8 mouse cellular contexts compared by ENCODE assay signal in genomic region chr14:25457434-25457957, GRCm38 (mm10). TPM values are rescaled to one million over a fixed set of nuclear protein-coding genes. Genes with fewer than 3 reads are reported as not detected.
A peak's percentile ranks its signal among the peaks of the same experiment; 100 is the strongest.
DNase-seq lines count a peak whose midpoint lies in the region; ATAC-seq and TF ChIP-seq lines count a peak whose summit lies in the region.

No protein-coding gene starts in this region.

- no peaks in the 10 kb centered on the region for H3K27me3 ChIP-seq in cerebellum, adult 2 months (ENCODE audit: control insufficient read depth, insufficient read depth, low read length)
- no peaks in the 10 kb centered on the region for H3K27me3 ChIP-seq in hindbrain, embryonic 11.5 days (ENCODE audit: control insufficient read depth, insufficient read depth, low read length)
- H3K27me3 ChIP-seq in lung, embryonic 16.5 days (ENCODE audit: control insufficient read depth, insufficient read depth, low read depth, low read length), result no peaks in the 10 kb centered on the region
- H3K27me3 ChIP-seq in thymus, adult 2 months (ENCODE audit: control insufficient read depth, insufficient read depth, low read length), result no peaks in the 10 kb centered on the region

- WGBS in cerebellum, adult 2 months, result under 1% methylated on average over 51 of the region's 52 CpGs
- under 1% methylated on average over 42 of the region's 52 CpGs for WGBS in hindbrain, embryonic 11.5 days
- WGBS in lung, embryonic 16.5 days, result under 1% methylated on average over 52 of the region's 52 CpGs
- under 1% methylated on average over 52 of the region's 52 CpGs for WGBS in thymus, adult 2 months

- TF ChIP-seq POLR2A in cerebellum, adult 2 months (IDR thresholded peaks at IDR 0.05; ENCODE audit: borderline replicate concordance, insufficient read depth, low read length), result peak; percentile 50; the same call in 1 of the 2 replicates
- peak; percentile 68 for TF ChIP-seq POLR2A in thymus, adult 2 months (IDR thresholded peaks at IDR 0.05; ENCODE audit: control insufficient read depth, extremely low read depth, insufficient read depth, low read length, poor library complexity)

- peak overlapping the region; percentile 56 to 68 for H3K4me3 ChIP-seq in ES-E14 (ENCODE audit: insufficient read depth in 1 of 2, low read depth in 1 of 2, low read length in 2 of 2, poor library complexity in 1 of 2, severe bottlenecking in 1 of 2)
- H3K4me3 ChIP-seq in cerebellum, adult 2 months (replicated peaks; ENCODE audit: insufficient read depth, low read depth, low read length), result peak overlapping the region; percentile 84
- H3K4me3 ChIP-seq in hindbrain, embryonic 11.5 days (ENCODE audit: low read depth, low read length), result peak overlapping the region; percentile 99
- H3K4me3 ChIP-seq in lung, embryonic 16.5 days (ENCODE audit: low read length), result peak overlapping the region; percentile 97
- peak overlapping the region; percentile 86 for H3K4me3 ChIP-seq in thymus, adult 2 months (ENCODE audit: control insufficient read depth, insufficient read depth, low read length)

- H3K9me3 ChIP-seq in ES-E14 (ENCODE audit: control insufficient read depth, insufficient read depth, low read depth, low read length), result no peaks in the 10 kb centered on the region
- no peaks in the 10 kb centered on the region for H3K9me3 ChIP-seq in hindbrain, embryonic 11.5 days (ENCODE audit: control insufficient read depth, low read length)
- H3K9me3 ChIP-seq in lung, embryonic 16.5 days (ENCODE audit: control insufficient read depth, low read length), result no peaks in the 10 kb centered on the region

- DNase-seq in ES-E14 (ENCODE audit: low read depth, low spot score), result peak; percentile 94
- DNase-seq in cerebellum, adult 2 months, result peak; percentile 97 to 99
- DNase-seq in frontal cortex, adult 2 months (ENCODE audit: extremely low spot score in 1 of 2, low spot score in 1 of 2), result peak; percentile 72 to 96
- DNase-seq in hindbrain, embryonic 11.5 days (ENCODE audit: low spot score), result peak; percentile 99
- peak; percentile 89 for DNase-seq in layer of hippocampus, adult 9-11 months
- peak; percentile 95 for DNase-seq in ovary, adult 18-20 months (ENCODE audit: low spot score)
- peak; percentile 95 for DNase-seq in thymus, adult 2 months

- in situ Hi-C loops in ES-E14 (cut with MboI; ENCODE audit: low sequenced_read_pairs in 2 of 2, unreplicated experiment in 2 of 2), result no loop called here

- H3K36me3 ChIP-seq in ES-E14 (ENCODE audit: control insufficient read depth, insufficient read depth, low read length, poor library complexity, severe bottlenecking), result no peaks in the 10 kb centered on the region
- H3K36me3 ChIP-seq in hindbrain, embryonic 11.5 days (ENCODE audit: control insufficient read depth, insufficient read depth, low read length), result no peaks in the 10 kb centered on the region
- no peaks in the 10 kb centered on the region for H3K36me3 ChIP-seq in lung, embryonic 16.5 days (ENCODE audit: control insufficient read depth, insufficient read depth, low read length)
- no peaks in the 10 kb centered on the region for H3K36me3 ChIP-seq in thymus, adult 2 months (ENCODE audit: control insufficient read depth, insufficient read depth, low read length)

- TF ChIP-seq CTCF in cerebellum, adult 2 months (IDR thresholded peaks at IDR 0.05; ENCODE audit: borderline replicate concordance, insufficient read depth, low read depth, low read length), result peak; percentile 53; the same call in 1 of the 2 replicates
- peak; percentile 65; the same call in 1 of the 2 replicates for TF ChIP-seq CTCF in thymus, adult 2 months (IDR thresholded peaks at IDR 0.05; ENCODE audit: borderline replicate concordance, control insufficient read depth, extremely low read depth, insufficient read depth, low read length, poor library complexity)

- H3K9ac ChIP-seq in ES-E14 (ENCODE audit: insufficient read depth, low read depth, low read length, poor library complexity, severe bottlenecking), result no peak overlapping the region; the same call in 1 of the 2 replicates
- H3K9ac ChIP-seq in hindbrain, embryonic 11.5 days (ENCODE audit: low read depth, low read length), result peak overlapping the region; percentile 57
- H3K9ac ChIP-seq in lung, embryonic 16.5 days (ENCODE audit: low read length), result peak overlapping the region; percentile 69

- H3K4me1 ChIP-seq in ES-E14 (ENCODE audit: control insufficient read depth in 2 of 2, insufficient read depth in 2 of 2, low read length in 2 of 2, poor library complexity in 1 of 2), result peaks cover 0 to 8% of the 10 kb centered on the region in 2 experiments; a peak in 2 of 4 replicates
- H3K4me1 ChIP-seq in cerebellum, adult 2 months (ENCODE audit: control insufficient read depth, insufficient read depth, low read length), result peaks cover 23% of the 10 kb centered on the region
- peaks cover 13% of the 10 kb centered on the region; the same call in 1 of the 2 replicates for H3K4me1 ChIP-seq in hindbrain, embryonic 11.5 days (replicated peaks; ENCODE audit: control insufficient read depth, insufficient read depth, low read length)
- H3K4me1 ChIP-seq in lung, embryonic 16.5 days (replicated peaks; ENCODE audit: control insufficient read depth, insufficient read depth, low read length), result peaks cover 32% of the 10 kb centered on the region
- peaks cover 42% of the 10 kb centered on the region for H3K4me1 ChIP-seq in thymus, adult 2 months (replicated peaks; ENCODE audit: control insufficient read depth, insufficient read depth, low read length)

- peak overlapping the region; percentile 78 for H3K4me2 ChIP-seq in hindbrain, embryonic 11.5 days (replicated peaks; ENCODE audit: low read depth, low read length)
- H3K4me2 ChIP-seq in lung, embryonic 16.5 days (ENCODE audit: low read depth, low read length), result peak overlapping the region; percentile 90

- ATAC-seq in hindbrain, embryonic 11.5 days (ENCODE audit: low FRiP score), result peak; percentile 89
- ATAC-seq in lung, embryonic 16.5 days (ENCODE audit: low read depth), result peak; percentile 84

- no peak overlapping the region for H3K27ac ChIP-seq in ES-E14 (ENCODE audit: insufficient read depth, low read depth, low read length, poor library complexity, severe bottlenecking)
- peak overlapping the region; percentile 94 for H3K27ac ChIP-seq in cerebellum, adult 2 months (ENCODE audit: insufficient read depth, low read length)
- H3K27ac ChIP-seq in hindbrain, embryonic 11.5 days (ENCODE audit: low read depth, low read length), result peak overlapping the region; percentile 100
- H3K27ac ChIP-seq in lung, embryonic 16.5 days (ENCODE audit: low read length), result peak overlapping the region; percentile 93
- peak overlapping the region; percentile 24; the same call in 1 of the 2 replicates for H3K27ac ChIP-seq in thymus, adult 2 months (ENCODE audit: control insufficient read depth, insufficient read depth, low read length)

TF ChIP-seq in ES-E14, 5 proteins besides CTCF, POLR2A, EP300 and RAD21:
- no peak for TF ChIP-seq CHD2 (IDR thresholded peaks at IDR 0.05; ENCODE audit: low read depth, low read length)
- no peak for TF ChIP-seq MAFK (IDR thresholded peaks at IDR 0.05; ENCODE audit: insufficient read depth, low read depth, low read length)
- TF ChIP-seq ZNF384 (IDR thresholded peaks at IDR 0.05; ENCODE audit: low read depth, low read length), result no peak
- TF ChIP-seq HCFC1 (IDR thresholded peaks at IDR 0.05; ENCODE audit: borderline replicate concordance, insufficient read depth, low read length), result no peak
- no peak for TF ChIP-seq ZC3H11A (IDR thresholded peaks at IDR 0.05; ENCODE audit: borderline replicate concordance, low read depth, low read length)
TF ChIP-seq in ES-E14: peak in this region for 0.

RNA-seq across cellular contexts. Expression of gene Zmiz1, which starts 1.5 kb away (rescaled TPM):
- 10.5 and 16.9 TPM in 2 replicates for total RNA-seq in ES-E14 (2012; rRNA removed)
- 63.7 and 72.5 TPM in 2 replicates for polyA plus RNA-seq in cerebellum, adult 2 months (2012; rRNA removed)
- polyA plus RNA-seq in frontal cortex, adult 2 months (2012; rRNA removed), result 39.1 and 45.9 TPM in 2 replicates
- 47.5 and 57.0 TPM in 2 replicates for polyA plus RNA-seq in hindbrain, embryonic 11.5 days (2014; fragmentation: Nextera tagmentation; extraction: Ambion mirVana)
- polyA plus RNA-seq in lung, embryonic 16.5 days (2015; fragmentation: Nextera tagmentation; extraction: Ambion mirVana), result 20.4 and 22.4 TPM in 2 replicates
- 58.9 and 93.6 TPM in 2 replicates for polyA plus RNA-seq in thymus, adult 2 months (2012; rRNA removed)
